Mouse (Mus musculus): ENCODE results near the gene Nt5dc1. TPM values are rescaled to one million over a fixed set of nuclear protein-coding genes. Genes with fewer than 3 reads are reported as not detected.

Gene Nt5dc1
- polyA plus RNA-seq, 1 experiment from 2014 or later, result 12.8 TPM

DNA sequence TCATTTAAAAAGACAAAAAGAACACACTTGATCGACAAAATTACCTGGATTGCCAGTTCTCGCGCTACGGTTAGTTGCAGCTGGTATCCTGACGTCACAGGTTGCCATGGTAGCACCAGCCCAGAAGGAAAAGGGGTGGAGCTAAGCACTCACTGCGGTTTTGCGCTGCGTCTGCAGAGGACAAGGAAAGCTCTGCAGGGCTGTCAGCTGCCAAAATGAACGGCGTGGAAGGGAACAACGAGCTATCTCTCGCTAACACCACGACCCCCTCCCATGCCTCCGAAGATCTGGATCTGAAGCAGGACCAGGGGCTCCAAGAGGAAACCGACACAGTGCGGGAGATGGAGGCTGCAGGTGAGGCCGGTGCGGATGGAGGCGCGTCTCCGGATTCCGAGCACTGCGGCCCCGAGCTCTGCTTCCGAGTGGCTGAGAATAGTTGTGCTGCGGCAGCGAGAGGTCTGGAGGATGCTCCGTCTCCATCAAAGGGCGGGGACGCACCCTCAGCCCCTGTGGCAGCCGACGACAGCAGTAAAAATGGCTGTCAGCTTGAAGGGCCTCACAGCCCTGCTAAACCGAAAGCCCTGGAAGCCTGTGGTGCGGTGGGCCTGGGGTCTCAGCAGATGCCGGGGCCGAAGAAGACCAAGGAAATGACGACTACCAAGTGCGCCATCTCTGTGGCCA lies 120.9 kb downstream of the Nt5dc1 start, which contains the start of gene Tspyl4:
TSS of gene Tspyl4 (plus strand) at position 144 of the 681 bp plus-strand sequence.
- peak within 1 kb of the TSS; percentile 41; the same call in 1 of the 2 replicates for H3K27ac ChIP-seq (ENCODE audit: low read length)
- peak; percentile 98 for ATAC-seq (ENCODE audit: low read depth)

DNA sequence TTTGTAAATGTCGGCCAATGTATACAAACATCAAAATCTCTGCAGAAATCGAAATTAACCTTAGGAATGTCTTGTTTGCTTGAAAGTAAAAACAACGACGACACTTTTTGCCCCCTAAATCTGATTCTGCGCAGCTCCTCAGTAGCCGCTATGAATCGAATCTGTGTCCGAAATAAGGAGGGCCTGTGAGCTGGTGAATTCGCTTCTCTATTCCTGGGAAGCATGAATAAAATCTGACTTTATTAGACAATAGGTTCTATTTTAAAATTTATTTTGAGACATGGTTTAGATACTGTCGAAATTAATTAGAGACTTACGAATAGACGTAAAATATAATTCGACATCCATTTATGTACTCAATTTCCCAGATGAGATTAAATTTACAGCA lies 121.4 kb downstream of the Nt5dc1 start:
- no peak for ATAC-seq (ENCODE audit: low read depth)
- Histone ChIP-seq H3K4me2 (ENCODE audit: low read depth, low read length) (peak overlapping the region; percentile 95), H3K4me1 (replicated peaks; ENCODE audit: control insufficient read depth, insufficient read depth, low read length) (peaks cover 12% of the 10 kb centered on the region), H3K27ac (ENCODE audit: low read length) (no peak overlapping the region), H3K27me3 (ENCODE audit: control insufficient read depth, insufficient read depth, low read depth, low read length) (no peaks in the 10 kb centered on the region), H3K9ac (ENCODE audit: low read length) (peak overlapping the region; percentile 48), H3K9me3 (ENCODE audit: control insufficient read depth, low read length) (no peaks in the 10 kb centered on the region), H3K36me3 (ENCODE audit: control insufficient read depth, insufficient read depth, low read length) (no peaks in the 10 kb centered on the region), H3K4me3 (ENCODE audit: low read length) (peak overlapping the region; percentile 72)
- WGBS, result 3% methylated on average over 13 of the region's 13 CpGs

More for the DNA sequence above, 120.9 kb downstream of the Nt5dc1 start, which contains the start of gene Tspyl4:
- H3K27me3 ChIP-seq (ENCODE audit: control insufficient read depth, insufficient read depth, low read depth, low read length), result no peaks in the 10 kb centered on the region
- peaks cover 12% of the 10 kb centered on the region for H3K4me1 ChIP-seq (replicated peaks; ENCODE audit: control insufficient read depth, insufficient read depth, low read length)
- peak within 1 kb of the TSS; percentile 72 for H3K4me3 ChIP-seq (ENCODE audit: low read length)
- under 1% methylated on average over 38 of the region's 38 CpGs for WGBS
- H3K9me3 ChIP-seq (ENCODE audit: control insufficient read depth, low read length), result no peaks in the 10 kb centered on the region
- H3K4me2 ChIP-seq (ENCODE audit: low read depth, low read length), result peak within 1 kb of the TSS; percentile 95
- peak within 1 kb of the TSS; percentile 71 for H3K9ac ChIP-seq (ENCODE audit: low read length)
- no peaks in the 10 kb centered on the region for H3K36me3 ChIP-seq (ENCODE audit: control insufficient read depth, insufficient read depth, low read length)

DNA sequence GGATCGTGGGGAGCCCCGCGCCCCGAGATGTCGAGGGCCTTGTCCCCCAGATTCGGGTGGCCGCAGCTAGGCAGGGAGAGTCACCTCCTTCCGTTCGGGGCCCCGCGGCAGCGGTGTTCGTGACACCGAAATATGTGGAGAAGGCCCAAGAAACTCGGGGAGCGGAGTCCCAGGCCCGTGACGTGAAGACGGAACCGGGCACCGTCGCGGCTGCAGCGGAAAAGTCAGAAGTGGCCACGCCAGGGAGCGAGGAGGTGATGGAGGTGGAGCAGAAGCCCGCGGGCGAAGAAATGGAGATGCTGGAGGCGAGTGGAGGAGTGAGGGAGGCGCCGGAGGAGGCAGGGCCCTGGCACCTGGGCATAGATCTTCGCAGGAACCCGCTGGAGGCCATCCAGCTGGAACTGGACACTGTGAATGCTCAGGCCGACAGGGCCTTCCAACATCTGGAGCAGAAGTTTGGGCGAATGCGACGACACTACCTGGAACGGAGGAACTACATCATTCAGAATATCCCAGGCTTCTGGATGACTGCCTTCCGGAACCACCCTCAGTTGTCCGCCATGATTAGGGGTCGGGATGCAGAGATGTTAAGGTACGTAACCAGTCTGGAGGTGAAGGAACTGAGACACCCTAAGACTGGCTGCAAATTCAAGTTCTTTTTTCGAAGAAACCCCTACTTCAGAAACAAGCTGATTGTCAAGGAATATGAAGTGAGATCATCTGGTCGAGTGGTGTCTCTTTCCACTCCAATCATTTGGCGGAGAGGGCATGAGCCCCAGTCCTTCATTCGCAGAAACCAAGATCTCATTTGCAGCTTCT lies 135.7 kb downstream of the Nt5dc1 start:
- peak; percentile 42 for ATAC-seq (ENCODE audit: low read depth)
- Histone ChIP-seq H3K4me2 (ENCODE audit: low read depth, low read length) (peak overlapping the region; percentile 61), H3K36me3 (ENCODE audit: control insufficient read depth, insufficient read depth, low read length) (peaks cover 7% of the 10 kb centered on the region), H3K4me1 (replicated peaks; ENCODE audit: control insufficient read depth, insufficient read depth, low read length) (peaks cover 10% of the 10 kb centered on the region), H3K27ac (ENCODE audit: low read length) (peak overlapping the region; percentile 81), H3K9me3 (ENCODE audit: control insufficient read depth, low read length) (no peaks in the 10 kb centered on the region), H3K9ac (ENCODE audit: low read length) (peak overlapping the region; percentile 98), H3K27me3 (ENCODE audit: control insufficient read depth, insufficient read depth, low read depth, low read length) (no peaks in the 10 kb centered on the region), H3K4me3 (ENCODE audit: low read length) (peak overlapping the region; percentile 99)
- WGBS, result 3% methylated on average over 47 of the region's 47 CpGs

DNA sequence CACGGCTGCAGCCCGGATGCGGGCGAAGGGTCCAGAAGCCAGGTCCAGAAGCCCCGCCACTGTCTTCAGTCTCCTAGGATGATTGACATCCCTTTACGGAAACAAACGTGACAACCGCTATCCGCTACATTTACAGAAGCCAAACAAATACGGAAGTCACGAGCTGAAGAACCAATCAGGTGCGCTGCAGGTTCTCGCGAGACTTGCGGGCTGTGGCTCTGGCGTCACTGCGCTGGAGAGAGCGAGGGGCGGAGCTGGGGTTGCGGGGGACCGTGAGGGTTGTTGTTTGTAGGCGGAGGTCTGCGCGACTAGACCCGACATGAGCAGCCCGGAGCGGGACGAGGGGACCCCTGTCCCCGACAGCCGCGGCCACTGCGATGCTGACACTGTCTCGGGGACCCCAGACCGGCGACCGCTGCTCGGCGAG lies 136.4 kb downstream of the Nt5dc1 start, which contains the start of gene Tspyl1:
TSS of gene Tspyl1 (plus strand) at position 229 of the 427 bp plus-strand sequence.
- Histone ChIP-seq H3K4me3 (ENCODE audit: low read length) (peak within 1 kb of the TSS; percentile 99), H3K4me2 (ENCODE audit: low read depth, low read length) (peak within 1 kb of the TSS; percentile 70), H3K27ac (ENCODE audit: low read length) (peak within 1 kb of the TSS; percentile 81), H3K36me3 (ENCODE audit: control insufficient read depth, insufficient read depth, low read length) (peaks cover under 1% of the 10 kb centered on the region), H3K4me1 (replicated peaks; ENCODE audit: control insufficient read depth, insufficient read depth, low read length) (peaks cover 10% of the 10 kb centered on the region), H3K9ac (ENCODE audit: low read length) (peak within 1 kb of the TSS; percentile 98), H3K27me3 (ENCODE audit: control insufficient read depth, insufficient read depth, low read depth, low read length) (no peaks in the 10 kb centered on the region), H3K9me3 (ENCODE audit: control insufficient read depth, low read length) (no peaks in the 10 kb centered on the region)
- ATAC-seq (ENCODE audit: low read depth), result peak; percentile 98
- WGBS, result under 1% methylated on average over 38 of the region's 38 CpGs

DNA sequence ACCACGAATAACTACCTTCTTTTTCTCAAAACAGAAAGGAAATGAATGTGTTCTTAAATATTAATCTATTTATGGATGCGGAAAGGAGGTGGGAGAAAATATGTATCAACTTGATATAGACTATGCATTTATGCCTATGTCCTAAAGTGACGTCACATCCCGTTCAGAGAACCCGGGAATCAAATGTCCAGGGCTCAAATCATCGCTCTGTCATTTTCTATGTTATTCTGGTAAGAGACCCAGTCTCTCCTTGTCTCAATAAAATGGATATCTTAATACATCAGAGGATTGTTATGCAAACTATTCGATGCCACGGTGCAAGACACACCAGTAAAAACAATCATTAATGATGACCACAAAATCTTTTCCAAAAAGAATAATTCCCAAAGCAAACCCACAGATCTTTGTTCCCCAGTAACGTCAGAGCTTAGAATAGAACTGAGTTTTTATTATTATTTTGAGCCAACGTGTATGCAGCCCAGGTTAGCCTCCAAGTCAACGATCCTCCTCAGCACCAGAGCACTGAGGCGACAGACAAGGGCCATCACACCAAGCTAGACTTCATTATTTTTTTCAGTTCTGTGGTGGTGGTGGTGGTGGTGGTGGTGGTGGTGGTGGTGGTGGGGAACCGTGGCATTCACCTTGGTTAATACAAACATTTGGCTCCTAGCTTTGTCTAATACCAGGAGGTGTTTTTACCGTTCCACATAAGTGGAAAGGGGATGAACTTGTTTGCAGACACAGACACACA lies 137.0 kb downstream of the Nt5dc1 start:
- WGBS, result 13% methylated on average over 14 of the region's 14 CpGs
- Histone ChIP-seq H3K9ac (ENCODE audit: low read length) (peak overlapping the region; percentile 98), H3K4me3 (ENCODE audit: low read length) (peak overlapping the region; percentile 99), H3K4me1 (replicated peaks; ENCODE audit: control insufficient read depth, insufficient read depth, low read length) (peaks cover 10% of the 10 kb centered on the region), H3K9me3 (ENCODE audit: control insufficient read depth, low read length) (no peaks in the 10 kb centered on the region), H3K36me3 (ENCODE audit: control insufficient read depth, insufficient read depth, low read length) (no peaks in the 10 kb centered on the region), H3K27me3 (ENCODE audit: control insufficient read depth, insufficient read depth, low read depth, low read length) (no peaks in the 10 kb centered on the region), H3K27ac (ENCODE audit: low read length) (0 out of 2 replicates have a peak overlapping the region, but pooled peaks have one; percentile 47), H3K4me2 (ENCODE audit: low read depth, low read length) (peak overlapping the region; percentile 70)
- peak; percentile 16; the same call in 1 of the 2 replicates for ATAC-seq (ENCODE audit: low read depth)

DNA sequence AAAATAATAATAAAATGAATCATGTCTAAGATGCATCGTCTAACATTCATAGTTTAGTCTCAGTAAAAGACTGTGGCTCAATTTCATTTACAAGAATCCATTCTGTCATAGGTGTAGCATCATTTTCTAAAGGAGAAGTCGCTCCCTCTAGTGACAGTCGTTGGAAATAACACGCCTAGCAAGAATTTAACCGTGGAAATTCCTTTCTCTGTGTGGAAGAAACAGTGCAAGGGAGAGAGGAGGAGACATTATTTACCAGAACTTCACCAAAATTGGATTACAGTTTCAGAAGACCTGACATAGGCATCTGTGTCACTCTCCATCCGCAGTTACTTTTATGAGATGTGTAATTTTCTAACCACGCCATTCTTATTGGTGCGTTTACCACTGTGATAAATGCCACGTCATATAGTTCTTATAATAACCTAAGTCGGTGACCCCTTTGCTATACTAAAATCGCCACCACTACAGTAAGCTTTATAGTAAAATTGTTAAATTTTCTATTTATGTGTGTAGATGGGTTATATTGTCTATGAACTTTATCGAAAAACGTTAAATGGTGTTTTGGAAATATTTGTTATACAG lies 137.7 kb downstream of the Nt5dc1 start:
- H3K4me1 ChIP-seq (replicated peaks; ENCODE audit: control insufficient read depth, insufficient read depth, low read length), result peaks cover 10% of the 10 kb centered on the region
- H3K9me3 ChIP-seq (ENCODE audit: control insufficient read depth, low read length), result no peaks in the 10 kb centered on the region
- peak overlapping the region; percentile 61 for H3K4me2 ChIP-seq (ENCODE audit: low read depth, low read length)
- 21% methylated on average over 13 of the region's 13 CpGs for WGBS
- H3K36me3 ChIP-seq (ENCODE audit: control insufficient read depth, insufficient read depth, low read length), result no peaks in the 10 kb centered on the region
- H3K27me3 ChIP-seq (ENCODE audit: control insufficient read depth, insufficient read depth, low read depth, low read length), result no peaks in the 10 kb centered on the region
- H3K4me3 ChIP-seq (ENCODE audit: low read length), result peak overlapping the region; percentile 37
- no peak overlapping the region for H3K27ac ChIP-seq (ENCODE audit: low read length)
- no peak for ATAC-seq (ENCODE audit: low read depth)
- peak overlapping the region; percentile 40; the same call in 1 of the 2 replicates for H3K9ac ChIP-seq (ENCODE audit: low read length)

DNA sequence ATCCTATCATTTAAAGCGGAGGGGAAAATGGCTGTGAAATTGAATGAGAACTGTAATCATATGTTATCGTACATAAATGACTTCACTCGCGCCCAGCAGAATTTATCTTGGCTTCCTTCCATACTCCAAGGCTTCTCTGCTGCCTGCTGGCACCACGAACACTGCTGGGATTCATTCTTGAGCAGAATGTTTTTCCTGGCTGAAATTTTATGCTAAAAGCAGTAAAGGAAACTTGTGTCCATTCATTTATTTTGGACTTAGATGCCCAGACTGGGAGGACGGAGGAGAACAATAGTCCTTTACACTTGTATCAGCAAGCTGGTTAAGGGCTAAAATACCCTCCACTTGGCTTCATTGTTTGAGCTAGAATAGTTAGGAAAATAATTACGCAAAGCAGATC lies 146.7 kb downstream of the Nt5dc1 start:
- Histone ChIP-seq H3K4me1 (replicated peaks; ENCODE audit: control insufficient read depth, insufficient read depth, low read length) (peaks cover 4% of the 10 kb centered on the region), H3K4me3 (ENCODE audit: low read length) (no peak overlapping the region), H3K4me2 (ENCODE audit: low read depth, low read length) (no peak overlapping the region), H3K36me3 (ENCODE audit: control insufficient read depth, insufficient read depth, low read length) (no peaks in the 10 kb centered on the region), H3K27ac (ENCODE audit: low read length) (peak overlapping the region; percentile 43; the same call in 1 of the 2 replicates), H3K27me3 (ENCODE audit: control insufficient read depth, insufficient read depth, low read depth, low read length) (no peaks in the 10 kb centered on the region), H3K9ac (ENCODE audit: low read length) (no peak overlapping the region), H3K9me3 (ENCODE audit: control insufficient read depth, low read length) (no peaks in the 10 kb centered on the region)
- peak; percentile 51; the same call in 1 of the 2 replicates for ATAC-seq (ENCODE audit: low read depth)
- WGBS, result 31% methylated on average over 7 of the region's 7 CpGs

DNA sequence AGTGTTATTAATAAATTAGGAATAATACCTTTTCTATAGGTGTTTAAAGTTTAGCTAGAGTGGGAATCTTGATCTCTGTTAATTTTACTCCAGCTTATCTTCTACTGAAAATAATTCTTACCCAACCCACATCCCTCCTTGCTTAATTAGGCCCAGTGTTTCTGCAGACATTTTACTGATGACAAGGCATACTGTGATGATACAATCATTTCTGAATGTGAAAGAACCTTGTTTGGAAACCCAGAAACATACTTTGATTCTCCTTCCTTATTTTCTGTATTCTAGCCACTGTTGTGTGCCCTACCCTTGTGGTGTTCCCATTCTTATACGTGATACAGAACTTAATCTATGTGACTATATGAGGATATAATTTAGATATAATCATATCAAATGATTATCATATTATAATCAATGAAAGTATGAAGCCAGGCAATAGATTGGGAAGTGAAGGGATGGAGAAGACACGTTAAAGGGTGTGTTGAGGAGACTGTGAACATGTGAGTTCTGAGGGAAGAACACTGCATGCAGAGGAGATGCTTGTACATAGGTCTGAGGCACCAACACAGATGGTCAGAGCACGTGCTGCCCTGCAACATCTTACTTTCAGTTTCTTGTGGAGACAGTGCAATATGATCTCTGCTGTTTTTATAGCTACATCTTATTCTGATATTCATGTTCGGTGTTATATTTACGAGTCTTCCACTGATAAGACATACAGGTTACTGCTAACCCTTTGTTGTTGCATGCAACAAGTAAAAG lies 150.9 kb downstream of the Nt5dc1 start:
- Histone ChIP-seq H3K27me3 (ENCODE audit: control insufficient read depth, insufficient read depth, low read depth, low read length) (no peaks in the 10 kb centered on the region), H3K4me1 (replicated peaks; ENCODE audit: control insufficient read depth, insufficient read depth, low read length) (peaks cover 4% of the 10 kb centered on the region), H3K4me2 (ENCODE audit: low read depth, low read length) (no peak overlapping the region), H3K9me3 (ENCODE audit: control insufficient read depth, low read length) (no peaks in the 10 kb centered on the region), H3K36me3 (ENCODE audit: control insufficient read depth, insufficient read depth, low read length) (no peaks in the 10 kb centered on the region), H3K9ac (ENCODE audit: low read length) (no peak overlapping the region), H3K27ac (ENCODE audit: low read length) (no peak overlapping the region), H3K4me3 (ENCODE audit: low read length) (no peak overlapping the region)
- ATAC-seq (ENCODE audit: low read depth), result no peak
- WGBS, result 62% methylated on average over 5 of the region's 5 CpGs
